Mouse (Mus musculus) kidney, embryonic 16.5 days (tissue): ENCODE measurements at regions not wholly inside any gene's neighbourhood (a gene's known extent, or its start where the extent isn't known, plus 50 kb on each side); places are given as distances from the start of the nearest gene placed in this dataset.

Source experiments
- ATAC-seq: fragments of 200-750 bp; cut with Nextera tagmentation; 2 replicates; pipeline ENCODE4 v1.8.0; 2017; ENCODE audit warnings: moderate TSS enrichment; ENCODE audit not compliant: low FRiP score, low TSS enrichment
- H3K27ac ChIP-seq: fragments of 300-500 bp; sonication (generic); 2 replicates; pipeline ENCODE4 v1.5.1; 2014; ENCODE audit warnings: low read length
- H3K27me3 ChIP-seq: fragments of 300-500 bp; sonication (generic); 2 replicates; pipeline ENCODE4 v1.6.1; 2014; ENCODE audit warnings: low read length, control low read depth, mixed read lengths; ENCODE audit not compliant: insufficient read depth
- H3K36me3 ChIP-seq: fragments of 300-500 bp; sonication (generic); 2 replicates; pipeline ENCODE4 v1.6.1; 2014; ENCODE audit warnings: low read length, control low read depth, mixed read lengths; ENCODE audit not compliant: insufficient read depth
- H3K4me1 ChIP-seq: fragments of 300-500 bp; sonication (generic); 2 replicates; pipeline ENCODE4 v1.6.1; 2014; ENCODE audit warnings: low read length, control low read depth, mixed read lengths; ENCODE audit not compliant: insufficient read depth
- H3K4me2 ChIP-seq: fragments of 300-500 bp; sonication (generic); replicated peaks from 2 replicates; pipeline ENCODE4 v1.6.1; 2014; ENCODE audit warnings: low read depth, low read length
- H3K4me3 ChIP-seq: fragments of 300-500 bp; sonication (generic); 2 replicates; pipeline ENCODE4 v1.5.1; 2014; ENCODE audit warnings: mild to moderate bottlenecking, low read length
- H3K9ac ChIP-seq: fragments of 300-500 bp; sonication (generic); replicated peaks from 2 replicates; pipeline ENCODE4 v1.6.1; 2014; ENCODE audit warnings: low read length
- H3K9me3 ChIP-seq: fragments of 300-500 bp; sonication (generic); 2 replicates; pipeline ENCODE4 v1.6.1; 2016; ENCODE audit warnings: low read length, control low read depth
- WGBS: fragments of 180-500 bp; shearing (Covaris S2); extraction: QIAGEN DNeasy Blood & Tissue Kit; methylation state at CpG from one replicate; pipeline ENCODE4 v1.1.7; 2014; 5-methylcytosine and 5-hydroxymethylcytosine counted together

DNA sequence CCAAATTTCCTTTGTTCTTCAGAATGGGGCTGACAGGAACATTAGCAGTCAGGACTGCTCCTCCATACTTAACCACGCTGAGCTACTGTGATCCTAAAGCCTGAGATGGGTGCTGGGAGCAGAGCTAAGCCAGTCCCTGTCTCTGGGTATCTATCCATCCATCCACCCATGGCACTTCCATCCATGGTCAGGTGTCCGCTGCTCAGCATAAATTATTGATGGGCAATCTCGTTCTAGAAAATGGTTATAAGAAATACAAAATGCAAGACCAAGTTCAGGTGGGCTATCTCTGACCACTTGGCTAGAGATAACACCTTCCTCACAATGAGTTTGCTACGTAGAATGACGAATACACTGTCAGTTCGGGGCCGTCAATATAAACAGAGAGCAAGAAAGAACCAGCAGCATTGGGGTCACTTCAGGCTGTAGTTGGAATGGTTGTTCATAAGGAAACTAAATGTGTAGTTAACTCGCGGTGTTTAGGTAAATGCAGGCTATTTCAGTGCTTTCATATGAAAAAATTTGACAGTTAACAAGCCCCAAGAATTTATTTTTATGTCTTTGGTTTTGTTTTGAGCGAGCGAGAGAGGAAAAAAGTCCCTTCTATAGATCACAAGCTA is 453.9 kb upstream of the Pou3f3 start:
- ATAC-seq: no peak
- H3K4me2 ChIP-seq: no peak overlapping the region
- no peak overlapping the region for H3K4me3 ChIP-seq
- no peaks in the 10 kb centered on the region for H3K9me3 ChIP-seq
- no peak overlapping the region for H3K9ac ChIP-seq
- H3K27me3 ChIP-seq: no peaks in the 10 kb centered on the region
- H3K36me3 ChIP-seq: no peaks in the 10 kb centered on the region
- H3K27ac ChIP-seq: no peak overlapping the region
- H3K4me1 ChIP-seq: peaks cover 14% of the 10 kb centered on the region; the same call in 1 of the 2 replicates
- WGBS: 86% methylated on average over 11 of the region's 11 CpGs

DNA sequence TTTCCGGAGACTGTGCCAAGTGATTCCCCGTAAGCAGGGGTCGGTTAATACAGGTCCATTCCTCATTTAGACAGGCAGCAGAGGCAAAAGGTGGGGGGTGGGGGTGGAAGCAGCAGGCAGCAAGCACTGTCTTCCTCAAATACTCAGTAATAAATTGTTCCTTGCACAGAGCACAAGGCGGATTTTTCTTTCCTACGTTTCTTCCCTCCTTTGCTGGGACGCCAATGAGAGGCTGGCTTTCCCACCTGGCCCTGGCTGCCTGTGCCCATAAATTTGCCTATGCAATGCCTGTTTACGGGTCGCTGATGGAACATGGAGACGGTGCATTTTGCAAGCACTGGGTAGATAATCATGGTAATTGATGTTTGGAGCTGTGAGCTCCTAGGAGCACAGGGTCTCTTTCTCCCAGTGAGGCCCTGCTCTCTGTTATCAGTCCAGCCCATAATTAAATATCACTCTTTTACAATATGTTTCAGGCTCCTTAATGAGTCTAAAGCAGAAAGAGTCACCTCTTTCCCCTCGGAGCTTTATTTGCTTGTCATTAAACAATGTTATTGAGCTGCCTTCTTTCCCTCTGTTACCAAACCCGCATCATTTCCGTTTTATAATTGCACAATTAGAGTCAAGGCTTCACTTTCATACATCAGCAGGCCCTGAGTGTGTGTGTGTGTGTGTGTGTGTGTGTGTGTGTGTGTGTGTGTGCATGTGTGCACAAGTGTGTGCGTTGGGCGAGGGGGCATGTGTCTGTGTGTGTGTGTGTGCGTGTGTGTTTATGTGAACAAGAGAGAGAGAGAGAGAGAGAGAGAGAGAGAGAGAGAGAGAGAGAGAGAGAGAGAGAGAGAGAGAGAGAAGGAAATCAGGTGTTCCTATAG is 452.7 kb upstream of the Pou3f3 start:
- H3K9ac ChIP-seq: no peak overlapping the region
- ATAC-seq: peak; percentile 32; the same call in 1 of the 2 replicates
- peak overlapping the region; percentile 15 for H3K27ac ChIP-seq
- no peak overlapping the region for H3K4me3 ChIP-seq
- H3K4me2 ChIP-seq: no peak overlapping the region; the same call in 1 of the 2 replicates
- peaks cover 14% of the 10 kb centered on the region; the same call in 1 of the 2 replicates for H3K4me1 ChIP-seq
- H3K27me3 ChIP-seq: no peaks in the 10 kb centered on the region
- no peaks in the 10 kb centered on the region for H3K36me3 ChIP-seq
- H3K9me3 ChIP-seq: no peaks in the 10 kb centered on the region
- 34% methylated on average over 15 of the region's 15 CpGs for WGBS

DNA sequence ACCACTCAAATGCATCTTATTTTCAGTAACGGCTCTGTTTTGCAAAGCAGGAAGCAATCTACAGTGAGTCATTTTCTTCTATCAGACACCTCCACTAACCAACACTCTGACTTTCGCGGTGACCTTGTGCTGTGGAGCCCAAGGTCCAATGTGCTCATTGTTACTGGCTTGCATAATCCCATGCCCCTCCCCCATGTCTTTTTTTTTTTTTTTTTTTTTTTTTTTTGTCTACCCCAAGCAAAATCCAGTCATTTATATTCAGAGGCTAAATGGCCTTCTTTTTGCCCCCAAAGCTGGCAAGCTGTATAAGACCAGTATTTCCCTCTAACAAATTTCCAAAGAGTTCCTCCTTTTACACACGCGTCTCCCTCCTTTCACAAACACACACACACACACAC is 452.1 kb upstream of the Pou3f3 start:
- Histone ChIP-seq H3K36me3 (no peaks in the 10 kb centered on the region), H3K4me2 (peak overlapping the region; percentile 37), H3K9me3 (no peaks in the 10 kb centered on the region), H3K4me3 (no peak overlapping the region), H3K27me3 (no peaks in the 10 kb centered on the region), H3K9ac (no peak overlapping the region), H3K27ac (no peak overlapping the region), H3K4me1 (peaks cover 14% of the 10 kb centered on the region; the same call in 1 of the 2 replicates)
- 38% methylated on average over 5 of the region's 5 CpGs for WGBS
- peak; percentile 82 for ATAC-seq

DNA sequence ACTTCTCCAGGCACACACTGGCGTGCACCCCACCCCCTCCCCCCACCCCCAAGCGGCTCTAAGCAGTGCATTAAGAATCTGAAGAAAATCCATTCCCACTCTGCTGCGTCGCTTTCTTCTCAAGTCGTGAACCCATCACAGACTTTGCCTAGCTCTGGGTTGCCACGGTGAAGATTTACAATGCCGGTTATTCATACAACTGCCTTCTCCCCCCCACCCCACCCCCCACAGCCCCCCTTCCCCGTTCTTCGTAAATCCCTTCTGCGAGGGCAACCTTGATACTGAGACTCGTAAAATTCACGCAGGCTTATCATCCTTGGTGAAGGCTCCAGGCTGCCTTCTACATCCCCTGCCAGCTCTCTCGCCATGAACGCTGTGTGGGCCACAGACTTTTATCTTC is 451.7 kb upstream of the Pou3f3 start:
- Histone ChIP-seq H3K4me2 (peak overlapping the region; percentile 37), H3K27me3 (no peaks in the 10 kb centered on the region)
- ATAC-seq: peak; percentile 41; the same call in 1 of the 2 replicates

DNA sequence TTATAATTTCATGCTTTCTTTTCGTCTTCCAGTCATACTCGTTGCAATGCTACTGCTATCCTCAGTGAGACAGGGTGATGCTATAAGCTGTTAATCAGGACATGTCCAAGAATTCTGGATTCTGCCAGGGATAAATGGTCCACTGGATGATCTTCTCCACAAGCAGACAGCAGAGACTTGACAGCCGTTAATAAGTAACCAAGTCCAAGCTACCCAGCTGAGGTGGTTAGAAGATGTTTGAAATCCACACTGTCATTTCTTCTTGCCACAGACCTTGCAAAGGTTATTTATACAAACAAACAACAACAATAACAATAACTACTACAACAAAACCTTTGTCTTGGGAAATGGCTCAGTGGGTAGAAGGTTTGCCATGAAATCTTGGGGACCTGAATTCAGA is 443.2 kb upstream of the Pou3f3 start:
- whole genome bisulfite sequencing: 88% methylated on average over 3 of the region's 3 CpGs
- H3K36me3 ChIP-seq: no peaks in the 10 kb centered on the region
- ATAC-seq: no peak
- H3K4me2 ChIP-seq: no peak overlapping the region
- H3K4me1 ChIP-seq: no peaks in the 10 kb centered on the region
- H3K4me3 ChIP-seq: no peak overlapping the region
- no peak overlapping the region for H3K27ac ChIP-seq
- H3K9ac ChIP-seq: no peak overlapping the region
- H3K27me3 ChIP-seq: no peaks in the 10 kb centered on the region
- no peaks in the 10 kb centered on the region for H3K9me3 ChIP-seq

More for the DNA sequence above, 451.7 kb upstream of the Pou3f3 start:
- Histone ChIP-seq H3K4me3 (no peak overlapping the region), H3K27ac (no peak overlapping the region), H3K36me3 (no peaks in the 10 kb centered on the region), H3K9me3 (no peaks in the 10 kb centered on the region), H3K9ac (no peak overlapping the region), H3K4me1 (peaks cover 14% of the 10 kb centered on the region; the same call in 1 of the 2 replicates)
- 9% methylated on average over 11 of the region's 14 CpGs for WGBS

DNA sequence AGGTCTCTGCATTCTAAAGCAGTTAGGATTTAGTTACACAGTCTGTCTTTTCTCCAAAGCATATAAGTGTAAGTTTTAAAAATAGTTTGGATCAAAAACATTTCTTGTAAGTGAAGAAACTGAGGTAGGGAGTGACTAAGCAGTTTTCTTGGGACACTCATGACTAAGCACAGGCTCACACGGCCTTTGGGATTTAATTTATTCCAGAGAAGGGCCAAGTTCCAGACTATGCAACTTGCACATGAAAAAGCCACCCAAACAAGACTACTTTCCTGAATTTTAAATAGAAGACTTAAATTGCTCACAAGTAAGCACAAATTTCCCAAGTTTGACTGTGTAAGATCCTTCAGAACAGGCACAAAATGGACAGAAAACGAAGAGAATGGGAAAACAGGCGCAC is 441.8 kb upstream of the Pou3f3 start:
- Histone ChIP-seq H3K27me3 (no peaks in the 10 kb centered on the region), H3K9ac (no peak overlapping the region), H3K9me3 (no peaks in the 10 kb centered on the region), H3K4me1 (peaks cover 5% of the 10 kb centered on the region), H3K27ac (no peak overlapping the region), H3K4me2 (no peak overlapping the region), H3K36me3 (no peaks in the 10 kb centered on the region), H3K4me3 (no peak overlapping the region)
- WGBS: 77% methylated on average over 3 of the region's 3 CpGs
- ATAC-seq: no peak

DNA sequence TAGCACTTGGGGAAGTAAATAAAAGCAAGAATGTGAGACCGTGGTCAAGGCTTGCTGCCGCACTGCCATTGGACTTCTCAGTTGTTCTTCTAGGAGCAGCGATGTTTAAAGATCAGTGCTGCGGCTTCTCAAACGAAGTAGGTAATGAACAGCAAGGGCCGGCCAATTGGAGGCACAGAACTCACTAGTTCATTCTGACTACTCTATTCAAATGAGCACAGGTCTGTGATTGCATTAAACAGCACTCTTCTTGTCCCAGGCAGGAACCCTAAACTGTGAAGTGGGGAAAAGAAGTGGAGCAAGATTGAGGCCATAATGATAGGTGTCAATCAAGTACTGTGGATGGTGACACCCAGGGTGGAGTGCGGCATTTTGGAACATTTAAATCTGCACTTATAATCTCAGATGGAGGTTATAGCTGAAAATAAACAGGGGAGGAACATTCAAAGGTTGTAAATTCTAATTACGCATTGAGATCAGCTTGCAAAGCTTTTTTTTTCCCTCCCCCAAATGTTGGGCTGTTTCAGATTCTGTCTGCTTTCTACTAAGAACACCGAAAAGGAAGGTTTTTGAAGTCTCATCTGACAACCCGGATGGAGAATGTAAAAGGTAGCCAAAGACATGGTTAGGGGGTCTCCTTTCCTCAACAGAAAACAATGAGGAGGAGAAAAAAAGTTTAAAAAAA is 438.5 kb upstream of the Pou3f3 start:
- WGBS: 68% methylated on average over 10 of the region's 10 CpGs
- H3K9me3 ChIP-seq: no peaks in the 10 kb centered on the region
- no peak overlapping the region for H3K27ac ChIP-seq
- H3K4me2 ChIP-seq: no peak overlapping the region
- H3K36me3 ChIP-seq: no peaks in the 10 kb centered on the region
- no peak overlapping the region for H3K9ac ChIP-seq
- peaks cover 17% of the 10 kb centered on the region for H3K4me1 ChIP-seq
- ATAC-seq: no peak
- no peaks in the 10 kb centered on the region for H3K27me3 ChIP-seq
- no peak overlapping the region for H3K4me3 ChIP-seq

DNA sequence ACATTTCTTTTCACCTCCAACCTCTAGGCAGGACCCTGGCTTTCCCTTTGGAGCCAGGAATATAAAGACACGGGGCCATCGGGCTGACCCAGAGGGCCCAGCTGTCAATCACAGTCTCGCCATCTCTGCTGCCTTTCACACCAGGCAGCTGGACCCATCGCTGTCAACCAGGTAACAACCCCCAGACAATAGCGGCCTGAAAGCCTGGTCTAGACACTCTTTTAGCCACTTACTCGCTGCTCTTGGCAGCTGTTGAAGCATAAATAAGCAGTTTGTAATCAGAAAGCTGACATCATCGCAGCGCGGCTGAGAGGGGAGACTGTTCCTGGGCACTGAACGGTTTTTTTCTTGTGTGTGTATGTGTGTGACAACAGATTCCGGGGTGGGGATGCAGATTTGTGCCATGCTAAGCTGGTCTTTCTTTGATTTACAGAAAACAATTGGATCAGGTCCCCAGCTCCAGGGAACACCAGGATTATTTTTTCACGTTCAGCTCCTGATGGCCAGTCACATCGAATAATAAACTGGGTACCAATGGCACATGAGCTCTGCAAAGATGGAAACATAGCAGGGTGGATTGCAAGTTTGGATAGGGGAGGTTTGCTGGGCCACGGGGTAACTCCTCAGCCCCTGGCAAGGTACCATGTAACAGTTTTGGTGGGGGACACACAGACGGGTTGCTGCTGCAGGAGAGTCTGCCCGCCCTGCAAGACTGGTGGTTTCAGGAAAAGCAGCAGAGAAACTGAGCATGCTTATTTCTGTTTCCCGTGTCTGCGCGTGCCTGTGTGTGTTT is 437.6 kb upstream of the Pou3f3 start:
- ATAC-seq: no peak
- no peaks in the 10 kb centered on the region for H3K9me3 ChIP-seq
- H3K9ac ChIP-seq: no peak overlapping the region
- no peak overlapping the region for H3K27ac ChIP-seq
- no peak overlapping the region for H3K4me2 ChIP-seq
- H3K27me3 ChIP-seq: no peaks in the 10 kb centered on the region
- H3K4me1 ChIP-seq: peaks cover 17% of the 10 kb centered on the region
- no peak overlapping the region for H3K4me3 ChIP-seq
- H3K36me3 ChIP-seq: no peaks in the 10 kb centered on the region
- 54% methylated on average over 19 of the region's 19 CpGs for WGBS

DNA sequence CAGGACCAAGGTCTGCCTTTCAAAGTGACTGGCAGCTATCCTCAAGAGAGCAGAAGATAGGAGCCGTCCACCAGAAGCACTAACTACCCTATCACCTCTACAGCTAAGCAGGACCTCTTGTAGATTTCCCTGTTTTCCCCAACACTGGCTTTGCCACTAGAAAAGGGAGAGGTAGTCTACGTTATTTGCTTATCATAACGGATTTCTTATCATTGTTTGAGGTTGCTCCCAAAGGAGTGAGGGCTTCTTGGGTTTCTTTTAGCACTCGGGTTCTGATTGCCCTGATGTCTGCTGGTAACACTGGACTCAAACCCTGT is 437.0 kb upstream of the Pou3f3 start:
- no peak overlapping the region for H3K9ac ChIP-seq
- no peaks in the 10 kb centered on the region for H3K36me3 ChIP-seq
- peaks cover 17% of the 10 kb centered on the region for H3K4me1 ChIP-seq
- H3K27ac ChIP-seq: no peak overlapping the region
- WGBS: 57% methylated on average over 4 of the region's 4 CpGs
- no peak overlapping the region for H3K4me3 ChIP-seq
- no peaks in the 10 kb centered on the region for H3K27me3 ChIP-seq
- no peaks in the 10 kb centered on the region for H3K9me3 ChIP-seq
- no peak overlapping the region for H3K4me2 ChIP-seq
- ATAC-seq: no peak
